Mouse (Mus musculus): ENCODE results near the gene Spag16.
A peak's percentile ranks its signal among the peaks of the same experiment; 100 is the strongest.
"Not testable (repeated sequence)": the region's sequence is repeated elsewhere in the genome, so short reads cannot be mapped to it uniquely, and the experiment has no call there.

Spag16 gene

DNA sequence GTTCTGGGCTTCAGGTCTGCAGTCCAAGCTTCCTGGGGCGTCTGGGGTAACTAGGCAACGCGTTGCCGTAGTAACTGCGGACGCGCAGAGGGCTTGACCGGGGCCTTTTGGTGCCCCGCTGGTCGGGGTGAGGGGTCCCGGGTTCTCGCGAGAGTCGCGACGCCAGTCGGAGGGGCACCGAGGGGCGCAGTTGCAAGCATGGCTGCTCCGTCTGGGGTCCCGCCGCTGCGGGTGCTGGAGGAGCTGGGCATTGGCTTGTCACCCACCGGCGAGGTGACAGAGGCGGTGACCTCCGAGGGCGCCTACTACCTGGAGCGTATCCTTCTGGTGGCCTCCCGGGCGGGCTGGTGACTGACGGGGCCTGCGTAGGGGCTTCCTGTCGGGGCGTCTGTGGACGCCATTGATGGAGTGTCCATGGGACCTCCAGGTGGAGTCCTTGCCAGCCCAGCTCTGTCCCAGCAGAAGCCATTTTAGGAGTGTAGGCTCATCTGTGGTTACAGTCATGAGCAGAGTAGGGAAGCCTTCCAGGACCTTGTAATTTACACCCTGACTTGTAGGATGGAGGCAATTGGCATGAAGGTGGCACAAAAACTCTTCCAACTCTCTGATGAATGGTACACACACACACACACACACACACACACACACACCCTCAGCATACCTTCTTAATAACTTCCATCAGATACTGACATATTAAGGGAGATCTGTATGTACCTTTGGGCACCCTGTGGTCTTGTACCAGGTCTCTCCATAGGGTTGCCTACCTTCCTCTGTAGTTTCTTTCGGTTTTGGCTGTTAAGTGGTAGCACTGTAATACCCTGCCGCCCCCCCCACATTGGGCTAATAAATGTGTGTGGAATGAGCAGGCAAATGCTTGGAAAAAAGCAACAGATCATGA, at the start of gene Spag16:
TSS of gene Spag16 (plus strand) at position 165 of the 898 bp plus-strand sequence.
- peak; percentile 84 for DNase-seq (ENCODE audit: low read depth, low spot score)

DNA sequence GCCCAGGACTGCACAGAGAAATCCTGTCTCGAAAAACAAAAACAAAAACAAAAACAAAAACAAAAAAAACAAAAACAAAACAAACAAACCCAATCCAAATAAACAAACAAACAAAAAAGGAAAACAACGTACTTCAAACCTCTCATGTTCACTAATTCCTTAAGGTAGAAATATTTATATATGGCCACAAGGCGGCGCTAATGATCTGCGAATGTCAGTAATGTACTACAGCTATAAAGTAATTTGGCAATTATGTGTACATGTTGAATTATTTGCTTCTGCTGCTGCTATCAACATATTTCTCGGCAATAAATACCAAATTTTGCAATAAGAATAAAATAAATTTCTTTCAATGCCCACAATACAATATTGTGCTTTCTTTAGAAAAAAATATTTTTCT, 41.6 kb upstream of the Spag16 start:
- peak; percentile 61 for DNase-seq (ENCODE audit: low read depth, low spot score)

DNA sequence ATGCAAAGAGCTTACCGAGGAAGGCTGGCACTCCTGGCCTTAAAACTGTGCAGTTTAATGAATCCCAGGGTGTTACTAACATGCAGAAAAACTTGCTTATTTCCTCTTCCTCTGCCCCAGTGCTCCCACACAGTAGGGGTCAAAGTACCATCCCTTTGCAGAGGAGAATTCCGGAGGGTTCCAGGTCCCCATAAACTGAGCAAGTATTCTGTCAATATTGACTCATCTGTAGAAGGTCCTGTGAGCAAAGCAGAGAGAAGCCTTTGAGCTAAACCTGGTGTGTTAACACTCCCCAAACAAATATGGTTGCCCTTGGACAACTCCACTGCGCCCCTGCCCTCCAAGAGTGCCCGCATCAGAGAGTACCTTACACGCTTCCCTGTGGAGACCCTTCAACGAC, 40.1 kb upstream of the Spag16 start:
- no peak for DNase-seq (ENCODE audit: low read depth, low spot score)

DNA sequence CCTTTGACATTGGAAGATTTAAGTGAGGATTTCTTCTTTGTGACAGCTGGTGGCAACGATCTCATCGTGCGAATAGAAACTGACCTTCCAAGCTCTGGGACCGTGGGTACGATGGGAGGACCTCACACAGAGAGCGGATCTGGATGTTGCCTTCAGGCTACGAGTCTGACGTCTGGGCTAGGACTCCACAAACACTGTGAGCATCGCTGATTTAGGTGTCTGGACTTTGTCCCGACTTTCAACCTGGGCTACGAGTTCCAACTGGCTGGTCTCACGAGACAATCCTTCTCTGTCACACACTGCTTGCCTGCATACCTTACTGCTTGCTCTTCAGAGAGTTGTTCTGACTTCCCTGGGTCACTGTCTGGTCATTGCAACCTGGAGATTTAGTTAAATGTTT, 39.4 kb upstream of the Spag16 start:
- peak; percentile 3 for DNase-seq (ENCODE audit: low read depth, low spot score)

DNA sequence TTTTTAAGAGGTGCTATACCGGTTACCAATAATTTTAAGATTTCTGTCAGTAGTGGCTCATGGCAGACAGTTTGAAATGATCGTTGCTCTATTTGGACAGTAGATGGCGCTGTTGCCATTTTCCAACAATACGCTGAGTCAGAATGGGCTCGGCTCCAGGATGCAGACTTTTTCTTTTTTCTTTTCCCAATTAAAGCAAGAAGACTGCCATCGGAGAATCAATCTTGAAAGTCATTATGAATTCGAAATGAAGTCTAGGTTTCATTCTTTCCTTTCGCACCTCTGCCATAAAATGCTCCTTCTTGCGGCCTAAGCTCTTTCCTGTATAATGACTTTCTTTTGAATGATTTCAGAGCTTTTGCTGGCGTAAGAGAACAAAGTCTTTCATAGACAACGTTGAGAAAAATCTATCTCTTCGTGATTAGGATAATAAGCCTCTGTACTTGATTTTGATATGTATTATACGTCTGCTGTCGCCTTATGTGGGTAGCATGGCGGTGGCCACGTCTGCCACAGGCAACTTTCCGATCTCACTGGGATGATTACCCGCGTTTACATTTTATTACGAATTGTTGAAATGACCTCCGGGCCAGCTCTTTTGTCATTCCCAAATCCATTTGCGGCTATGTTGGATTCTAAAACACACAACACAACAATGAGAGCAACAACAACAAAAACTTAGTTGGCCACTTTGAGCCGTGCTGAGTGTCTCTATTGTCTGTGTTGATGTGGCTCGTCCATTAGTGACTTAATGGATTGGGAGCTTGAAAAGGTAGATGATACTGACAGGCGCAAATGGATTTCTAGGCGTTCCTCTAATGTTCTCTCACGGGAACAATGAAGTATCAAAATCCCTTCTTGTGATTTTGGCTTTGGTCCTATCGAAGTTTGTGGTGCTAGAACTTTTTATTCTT, 36.2 kb upstream of the Spag16 start:
- DNase-seq (ENCODE audit: low read depth, low spot score): peak; percentile 74

DNA sequence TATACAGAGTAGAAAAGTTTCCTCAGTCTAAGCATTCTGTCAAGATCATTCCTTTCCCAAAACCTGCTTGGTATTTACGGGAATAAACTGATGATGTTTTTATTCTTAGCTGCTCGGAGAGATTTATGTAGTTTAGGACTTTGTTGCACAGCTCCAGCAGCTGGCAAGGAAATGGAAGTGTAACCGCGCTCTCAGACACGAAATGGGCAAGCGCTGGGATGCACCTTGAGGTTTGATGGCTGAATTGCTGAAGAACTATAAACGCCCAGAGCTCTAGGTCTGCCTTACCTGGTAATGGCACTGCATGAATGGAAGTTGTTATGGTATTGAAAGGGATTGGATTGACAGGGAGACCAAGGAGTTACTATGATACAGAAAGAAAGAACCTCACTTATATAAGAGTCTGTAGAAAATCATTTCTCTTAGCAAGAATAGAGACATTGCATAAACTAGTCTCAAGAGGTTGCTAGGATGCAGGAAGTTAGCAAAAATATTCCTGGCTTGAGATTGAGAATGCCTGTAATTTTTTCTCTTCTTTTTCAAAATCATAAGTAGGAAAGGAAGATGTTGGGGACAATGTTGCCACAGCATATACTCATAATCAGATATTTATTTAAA, 27.7 kb upstream of the Spag16 start:
- no peak for DNase-seq (ENCODE audit: low read depth, low spot score)

DNA sequence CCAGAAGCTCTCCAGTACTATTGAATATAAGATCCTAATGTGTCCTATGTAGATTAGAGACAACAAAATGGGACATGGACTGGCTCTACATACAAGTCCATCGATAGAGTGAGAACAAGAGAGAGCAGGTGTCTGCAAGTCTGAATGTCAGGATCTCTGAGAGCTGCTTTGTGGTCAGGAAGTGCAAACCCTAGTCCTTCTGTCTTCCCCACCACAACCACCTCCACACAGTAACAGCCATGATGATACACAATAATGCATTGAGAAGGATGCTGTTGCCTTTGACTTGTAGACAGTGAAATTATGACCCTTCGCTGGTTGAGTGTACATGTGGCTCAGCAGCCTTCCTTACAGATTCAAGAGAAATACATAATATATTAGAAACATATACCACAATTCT, 16.6 kb upstream of the Spag16 start:
- no peak for DNase-seq (ENCODE audit: low read depth, low spot score)

DNA sequence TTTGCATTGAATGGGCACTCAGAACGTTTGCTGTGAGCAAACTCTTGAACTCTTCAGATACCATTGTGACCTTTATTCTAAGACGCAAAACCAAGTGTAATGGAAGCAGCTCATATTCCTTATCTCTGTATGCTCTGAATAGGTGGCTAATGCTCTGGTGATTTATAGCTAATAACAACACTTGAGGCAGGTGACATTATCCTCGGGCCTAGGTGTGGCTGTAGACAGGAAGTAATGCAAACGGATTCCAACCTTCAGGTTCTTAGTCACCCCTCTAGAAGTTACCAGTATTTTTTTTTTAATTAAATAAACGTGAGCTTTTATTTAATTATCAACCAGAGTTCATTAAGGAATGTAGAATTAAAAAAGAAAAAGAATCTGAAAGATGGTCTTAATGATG, 1.1 kb upstream of the Spag16 start:
- not testable (repeated sequence) for DNase-seq (ENCODE audit: low read depth, low spot score)

DNA sequence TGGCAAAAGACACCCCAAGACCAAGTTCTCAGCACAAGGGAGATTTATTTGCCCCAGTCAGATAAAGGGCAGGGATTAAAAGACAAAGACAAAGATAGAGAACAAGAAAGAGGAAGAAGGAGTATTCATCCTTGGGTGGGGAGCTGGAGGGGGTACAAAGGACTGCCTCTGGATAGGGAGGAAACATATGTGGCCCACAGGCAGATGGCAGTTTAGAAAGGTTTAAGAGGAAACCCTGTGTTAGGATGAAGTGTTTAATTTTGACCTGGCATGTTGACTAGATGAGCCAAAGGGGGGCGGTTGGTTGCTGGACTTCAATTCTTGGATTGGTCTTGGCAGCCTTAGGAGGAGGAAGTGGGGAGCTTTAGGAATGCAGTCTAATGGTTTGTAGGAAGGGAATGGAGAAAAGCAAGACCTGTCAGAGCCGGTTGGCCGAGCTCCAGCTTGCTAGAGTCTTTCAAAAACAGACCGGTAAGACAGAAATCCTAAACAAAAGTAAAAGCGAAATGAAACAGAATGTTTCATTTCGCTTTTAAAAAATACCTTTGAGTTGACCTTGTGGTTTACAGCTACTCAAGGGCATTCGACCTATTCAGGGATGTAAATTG, 2.2 kb downstream of the Spag16 start:
- peak; percentile 7 for DNase-seq (ENCODE audit: low read depth, low spot score)

DNA sequence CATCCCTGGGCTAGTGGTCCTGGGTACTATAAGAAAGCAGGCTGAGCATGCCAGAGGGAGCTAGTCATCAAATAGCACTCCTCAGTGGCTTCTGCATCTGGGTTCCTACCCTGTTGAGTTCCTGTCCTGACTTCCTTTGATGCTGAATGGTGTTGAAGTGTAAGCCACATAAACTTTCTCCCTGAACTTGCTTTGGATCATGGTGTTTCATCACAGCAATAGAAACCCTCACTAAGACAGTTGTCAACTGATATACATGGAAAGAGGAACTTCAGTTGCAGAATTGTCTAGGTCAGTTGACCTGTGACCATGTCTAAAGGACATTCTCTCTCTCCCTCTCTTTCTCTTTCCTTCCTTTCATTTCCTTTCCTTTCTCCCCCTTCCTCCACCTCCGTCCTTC, 3.8 kb downstream of the Spag16 start:
- no peak for DNase-seq (ENCODE audit: low read depth, low spot score)

DNA sequence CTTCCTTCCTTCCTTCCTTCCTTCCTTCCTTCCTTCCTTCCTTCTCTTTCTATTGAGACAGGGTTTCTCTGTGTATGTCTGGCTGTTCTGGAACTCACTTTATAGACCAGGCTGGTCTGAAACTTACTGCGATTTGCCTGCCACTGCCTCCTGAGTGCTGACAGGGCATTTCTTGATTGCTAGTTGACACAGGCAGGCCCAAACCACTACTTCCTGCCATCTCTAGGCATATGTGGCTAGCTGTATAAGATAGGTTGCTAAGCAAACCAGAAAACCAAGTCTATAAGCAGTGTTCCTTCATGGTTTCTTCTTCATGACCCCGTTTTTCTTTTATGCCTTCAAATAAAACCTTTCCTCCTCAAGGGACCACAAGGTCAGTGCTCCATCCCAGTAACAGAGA, 4.2 kb downstream of the Spag16 start:
- DNase-seq (ENCODE audit: low read depth, low spot score): no peak

DNA sequence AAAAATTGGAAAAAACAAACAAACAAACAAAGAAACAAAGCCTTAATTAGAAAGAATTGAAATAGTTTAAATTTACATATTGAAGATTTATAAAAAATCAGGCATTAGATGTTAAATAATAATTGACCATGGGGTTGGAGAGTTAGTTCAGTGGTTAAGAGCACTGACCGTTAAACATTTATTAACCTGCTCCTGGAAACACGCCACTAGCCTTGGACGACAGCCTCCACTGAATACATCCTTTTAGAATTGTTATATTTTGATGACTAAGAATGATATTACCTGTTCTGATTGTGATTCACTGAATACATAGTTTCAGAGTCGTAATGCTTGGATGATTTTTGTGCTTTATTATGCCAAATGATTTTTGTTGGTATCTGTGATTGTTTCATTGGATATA, 6.7 kb downstream of the Spag16 start:
- not testable (repeated sequence) for DNase-seq (ENCODE audit: low read depth, low spot score)

DNA sequence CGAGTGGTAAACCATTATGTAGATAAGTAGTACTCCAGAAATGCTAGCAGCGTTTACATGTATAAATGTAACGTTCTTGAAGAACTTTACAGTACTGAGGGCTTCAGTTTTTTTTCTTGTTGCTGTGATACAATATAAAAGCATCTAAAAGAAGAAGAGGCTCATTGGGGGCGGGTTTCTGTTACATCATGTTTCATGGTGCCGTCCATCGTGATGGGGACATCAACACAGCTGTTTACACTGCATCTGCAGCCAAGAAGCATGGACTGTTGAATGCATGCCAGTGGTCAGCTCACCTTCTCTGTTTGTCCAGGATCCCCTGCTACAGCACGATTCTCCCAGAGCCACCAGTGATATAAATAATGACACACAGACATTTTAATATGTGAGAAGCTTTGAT, 26.7 kb downstream of the Spag16 start:
- no peak for DNase-seq (ENCODE audit: low read depth, low spot score)

DNA sequence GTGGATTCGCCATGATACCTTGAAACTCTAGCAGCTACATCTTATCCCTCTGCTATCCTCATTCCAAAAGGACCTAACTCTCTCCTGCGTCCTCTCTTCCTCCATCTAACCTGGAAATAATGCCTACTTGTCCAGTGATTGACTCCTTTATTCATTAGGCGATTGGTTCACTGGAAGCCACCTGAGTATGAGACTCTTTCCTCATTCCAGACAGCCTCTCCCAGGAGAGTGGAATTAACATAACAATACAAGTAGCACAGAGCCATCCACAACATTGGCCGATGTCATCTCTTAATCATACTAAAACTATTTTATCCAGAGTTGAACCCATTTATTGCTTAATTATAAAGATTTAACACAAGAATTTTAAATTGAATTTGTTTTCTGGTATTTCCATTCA, 41.0 kb downstream of the Spag16 start:
- peak; percentile 67 for DNase-seq (ENCODE audit: low read depth, low spot score)

DNA sequence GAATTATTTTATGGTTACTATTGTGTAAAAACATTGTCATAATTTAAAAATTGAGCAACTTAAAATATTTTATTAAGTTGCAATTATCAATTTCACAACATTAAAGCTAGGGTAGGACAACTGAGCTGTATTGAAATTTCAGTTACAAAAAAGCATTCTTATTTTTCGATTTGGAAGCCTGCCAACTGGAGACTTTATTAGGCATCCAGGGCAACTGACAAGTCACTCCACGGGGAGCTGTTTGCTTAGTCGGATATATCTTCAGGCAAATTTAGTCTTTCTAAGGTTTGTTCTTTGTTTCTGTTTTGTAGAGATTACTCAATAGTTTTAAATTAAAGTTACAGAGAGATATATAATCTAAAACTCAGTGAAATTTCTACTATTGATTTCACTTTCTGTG, 129.8 kb downstream of the Spag16 start:
- no peak for DNase-seq (ENCODE audit: low read depth, low spot score)

DNA sequence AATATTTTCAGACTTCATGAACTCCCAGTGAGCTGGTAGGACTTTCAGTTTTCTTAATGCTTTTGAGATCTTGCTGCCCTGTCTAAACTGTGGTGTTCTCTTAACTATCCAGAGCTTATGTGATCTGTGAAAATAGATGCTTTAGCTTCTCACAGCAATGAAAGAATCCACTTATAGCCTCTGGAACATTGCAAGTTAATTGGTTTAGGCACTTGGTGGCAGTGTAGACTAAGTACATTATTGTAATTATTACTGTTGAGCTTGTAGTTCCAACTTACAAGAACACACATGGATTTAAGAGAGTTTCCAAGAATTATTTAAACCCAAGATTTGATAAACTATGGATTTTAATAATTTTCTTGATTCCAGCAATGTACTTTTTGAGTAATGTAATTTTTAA, 170.1 kb downstream of the Spag16 start:
- DNase-seq (ENCODE audit: low read depth, low spot score): no peak

DNA sequence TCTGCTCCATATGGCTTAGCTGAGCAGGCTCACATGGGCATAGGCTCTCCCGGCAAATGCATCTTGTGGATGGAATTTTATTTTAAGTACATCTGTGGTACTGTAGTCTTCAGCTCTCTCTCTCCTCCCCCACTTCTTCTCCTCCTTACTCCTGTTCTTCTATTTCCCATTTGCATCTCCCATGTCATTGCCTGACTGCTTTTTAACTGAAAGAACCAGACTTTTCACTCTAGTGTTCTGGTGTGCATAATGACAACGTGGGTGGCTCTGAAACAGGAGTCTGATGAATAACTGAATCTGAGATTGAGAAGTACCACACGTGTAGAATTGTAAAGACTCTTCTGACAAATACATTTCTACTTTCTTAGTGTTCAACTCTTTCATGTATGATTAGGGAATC, 186.2 kb downstream of the Spag16 start:
- no peak for DNase-seq (ENCODE audit: low read depth, low spot score)

DNA sequence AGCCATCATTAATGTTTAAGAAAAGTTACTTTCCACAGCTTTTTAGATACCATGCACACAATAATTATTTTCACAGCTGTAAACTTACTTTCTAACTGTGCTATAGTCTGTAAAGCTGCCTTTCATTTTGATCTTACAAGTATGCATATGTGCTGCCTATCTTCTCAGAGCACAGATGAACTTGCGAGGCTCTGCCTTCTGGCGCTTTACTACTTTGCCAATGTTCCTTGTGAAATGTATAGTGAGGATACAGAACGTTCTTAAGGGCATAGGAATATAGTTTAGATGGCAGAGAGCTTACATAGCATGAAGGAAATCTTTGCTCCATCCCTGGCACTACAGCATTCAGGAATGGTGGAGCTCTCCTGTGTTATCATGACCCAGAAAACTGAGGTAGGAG, 210.6 kb downstream of the Spag16 start:
- DNase-seq (ENCODE audit: low read depth, low spot score): no peak

DNA sequence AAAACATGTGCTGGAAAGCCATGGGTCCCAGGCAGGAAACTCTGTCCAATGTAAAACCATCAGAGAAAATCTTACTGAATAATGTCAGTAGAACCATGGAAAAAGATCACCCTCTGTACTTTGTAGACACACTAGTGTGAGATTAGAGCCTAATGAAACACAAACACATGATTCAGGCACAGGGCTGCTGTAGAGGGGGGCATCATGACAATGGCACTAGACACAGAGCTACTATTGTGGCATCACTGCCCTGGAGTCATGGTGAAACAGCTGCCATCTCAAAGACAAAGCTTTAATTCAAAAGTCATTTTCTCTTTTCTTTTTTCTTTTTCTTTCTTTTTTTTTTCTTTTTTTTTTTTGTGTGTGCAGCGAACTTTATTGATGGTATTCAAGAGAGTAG, 240.6 kb downstream of the Spag16 start:
- DNase-seq (ENCODE audit: low read depth, low spot score): no peak

DNA sequence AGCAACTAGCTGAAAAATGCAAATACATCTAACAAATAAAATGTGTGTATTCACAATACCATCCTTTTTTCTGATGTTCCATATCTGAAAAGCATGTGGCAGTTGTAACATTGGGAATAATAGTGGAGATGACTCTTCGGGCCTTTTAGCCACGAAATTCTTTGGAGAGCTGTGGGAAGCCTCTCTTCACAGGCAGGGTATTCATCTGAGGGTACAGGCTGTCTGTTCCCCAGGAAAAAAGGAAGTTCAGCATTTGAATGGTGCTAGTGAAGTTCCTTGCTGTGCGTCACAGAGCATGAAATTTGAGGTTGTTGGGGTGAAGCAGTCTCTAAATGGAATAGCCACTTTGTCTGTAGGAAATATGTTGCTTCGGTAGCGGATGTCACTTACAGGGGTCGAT, 246.7 kb downstream of the Spag16 start:
- no peak for DNase-seq (ENCODE audit: low read depth, low spot score)

DNA sequence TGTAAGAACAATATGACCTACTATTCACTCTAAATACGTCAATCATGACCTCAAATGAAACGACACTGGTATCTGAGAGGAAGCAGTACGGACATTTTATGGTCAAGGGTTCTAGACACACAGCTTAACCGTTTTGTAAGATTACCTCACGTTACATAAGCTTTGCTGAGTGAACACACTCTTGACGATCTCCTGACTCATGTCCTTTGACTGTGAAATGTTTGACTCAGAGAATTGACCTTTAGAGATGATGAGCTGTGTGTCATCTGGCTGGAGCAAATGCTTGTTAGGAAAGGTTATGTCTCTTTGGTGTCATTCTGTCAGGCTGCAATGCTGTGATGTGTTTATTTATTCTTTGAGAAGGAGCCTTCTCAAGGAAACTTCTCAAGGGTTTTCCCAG, 252.0 kb downstream of the Spag16 start:
- DNase-seq (ENCODE audit: low read depth, low spot score): no peak
